Mouse (Mus musculus) hindbrain, embryonic 16.5 days (tissue): ENCODE results near the gene Ikzf3. TPM values are rescaled to one million over a fixed set of nuclear protein-coding genes. Genes with fewer than 3 reads are reported as not detected.

Experiments used
- ATAC-seq: fragments of 200-750 bp; cut with Nextera tagmentation; 2 replicates; pipeline ENCODE4 v1.8.0; 2017; ENCODE audit warnings: moderate TSS enrichment, moderate library complexity
- H3K27ac ChIP-seq: fragments of 300-500 bp; sonication (generic); 2 replicates; pipeline ENCODE4 v1.5.1; 2014; ENCODE audit warnings: low read depth, mild to moderate bottlenecking, control low read depth, low read length, moderate library complexity
- H3K27me3 ChIP-seq: fragments of 300-500 bp; sonication (generic); replicated peaks from 2 replicates; pipeline ENCODE4 v1.6.1; 2014; ENCODE audit warnings: low read length; ENCODE audit not compliant: control insufficient read depth, insufficient read depth
- H3K36me3 ChIP-seq: fragments of 300-500 bp; sonication (generic); 2 replicates; pipeline ENCODE4 v1.6.1; 2014; ENCODE audit warnings: mild to moderate bottlenecking, low read length, moderate library complexity, mixed read lengths; ENCODE audit not compliant: control insufficient read depth, insufficient read depth
- H3K4me1 ChIP-seq: fragments of 300-500 bp; sonication (generic); 2 replicates; pipeline ENCODE4 v1.6.1; 2014; ENCODE audit warnings: low read depth, low read length; ENCODE audit not compliant: control insufficient read depth, insufficient read depth
- H3K4me2 ChIP-seq: fragments of 300-500 bp; sonication (generic); 2 replicates; pipeline ENCODE4 v1.6.1; 2014; ENCODE audit warnings: mild to moderate bottlenecking, low read length, control low read depth, moderate library complexity
- H3K4me3 ChIP-seq: fragments of 300-500 bp; sonication (generic); 2 replicates; pipeline ENCODE4 v1.5.1; 2014; ENCODE audit warnings: mild to moderate bottlenecking, low read length, control low read depth, moderate library complexity
- H3K9ac ChIP-seq: fragments of 300-500 bp; sonication (generic); 2 replicates; pipeline ENCODE4 v1.6.1; 2014; ENCODE audit warnings: low read depth, mild to moderate bottlenecking, control low read depth, low read length, moderate library complexity
- H3K9me3 ChIP-seq: fragments of 300-500 bp; sonication (generic); 2 replicates; pipeline ENCODE4 v1.6.1; 2014; ENCODE audit warnings: mild to moderate bottlenecking, low read length, moderate library complexity; ENCODE audit not compliant: control insufficient read depth
- WGBS: fragments of 180-500 bp; shearing (Covaris S2); extraction: QIAGEN DNeasy Blood & Tissue Kit; methylation state at CpG from one replicate; pipeline ENCODE4 v1.1.7; 2014; 5-methylcytosine and 5-hydroxymethylcytosine counted together
- polyA plus RNA-seq: library from polyadenylated mRNA; unstranded; fragments of >200 nt; fragmentation: Nextera tagmentation; extraction: Ambion mirVana; gene quantifications from 2 replicates; pipeline ENCODE4 v1.2.1, GENCODE M21; 2015

Ikzf3 gene
- polyA plus RNA-seq, 1 experiment from 2014 or later = 0.45 TPM

- Histone ChIP-seq H3K4me3 (peak overlapping the region; percentile 90), H3K27me3 (no peaks in the 10 kb centered on the region), H3K9ac (peak overlapping the region; percentile 96), H3K36me3 (peaks cover 12% of the 10 kb centered on the region), H3K4me2 (peak overlapping the region; percentile 95), H3K27ac (peak overlapping the region; percentile 86), H3K4me1 (peaks cover 25% of the 10 kb centered on the region), H3K9me3 (no peaks in the 10 kb centered on the region)
- ATAC-seq = peak; percentile 50
- under 1% methylated on average over 22 of the region's 22 CpGs for WGBS
These were observed 40.5 kb upstream of the Ikzf3 start for GRCm38 (mm10) chr11:98586087-98586891.

DNA sequence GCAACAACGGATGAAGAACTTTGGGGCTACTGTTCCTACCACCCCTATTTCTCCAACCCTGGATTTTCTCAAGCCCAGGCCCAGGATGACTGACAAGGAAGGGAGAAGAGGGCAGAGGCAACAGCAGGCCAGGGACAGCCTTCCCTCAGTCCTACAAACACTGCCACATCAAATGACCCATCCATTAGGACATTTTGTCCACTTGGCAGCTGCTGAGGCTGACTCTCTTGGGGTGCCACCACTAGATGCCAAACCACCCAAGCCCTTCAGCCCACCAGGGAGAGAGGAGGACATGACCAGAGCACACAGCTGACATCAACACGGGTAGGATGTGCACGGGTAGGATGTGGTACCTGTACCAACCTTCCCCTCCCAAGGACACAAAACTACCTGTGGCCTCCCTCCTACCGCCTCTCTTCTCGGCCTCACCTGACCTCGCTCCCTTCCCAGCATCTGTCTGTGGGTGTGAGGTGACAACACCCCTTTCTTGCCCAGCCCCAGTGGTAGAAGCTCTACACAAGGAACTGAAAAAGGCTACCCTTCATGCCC, 38.9 kb upstream of the Ikzf3 start:
- Histone ChIP-seq H3K4me2 (no peak overlapping the region), H3K27ac (no peak overlapping the region), H3K36me3 (peaks cover 12% of the 10 kb centered on the region), H3K9me3 (no peaks in the 10 kb centered on the region), H3K27me3 (no peaks in the 10 kb centered on the region), H3K4me3 (no peak overlapping the region), H3K9ac (no peak overlapping the region), H3K4me1 (peaks cover 25% of the 10 kb centered on the region)
- ATAC-seq = no peak
- 90% methylated on average over 6 of the region's 6 CpGs for WGBS

- no peak for ATAC-seq
- no peaks in the 10 kb centered on the region for H3K27me3 ChIP-seq
- 67% methylated on average over 1 of the region's 1 CpGs for WGBS
- H3K4me2 ChIP-seq = no peak overlapping the region
- H3K4me3 ChIP-seq = no peak overlapping the region
- H3K9me3 ChIP-seq = no peaks in the 10 kb centered on the region
- H3K4me1 ChIP-seq = peaks cover 25% of the 10 kb centered on the region
- peaks cover 12% of the 10 kb centered on the region for H3K36me3 ChIP-seq
- no peak overlapping the region for H3K9ac ChIP-seq
- H3K27ac ChIP-seq = no peak overlapping the region
These were observed 38.3 kb upstream of the Ikzf3 start for GRCm38 (mm10) chr11:98584146-98584545.

- no peak for ATAC-seq
- H3K27ac ChIP-seq = no peak overlapping the region
- no peaks in the 10 kb centered on the region for H3K9me3 ChIP-seq
- H3K4me1 ChIP-seq = peaks cover 25% of the 10 kb centered on the region
- no peak overlapping the region for H3K4me2 ChIP-seq
- no peak overlapping the region for H3K9ac ChIP-seq
- 39% methylated on average over 3 of the region's 3 CpGs for WGBS
- no peaks in the 10 kb centered on the region for H3K27me3 ChIP-seq
- H3K36me3 ChIP-seq = peaks cover 12% of the 10 kb centered on the region
- no peak overlapping the region for H3K4me3 ChIP-seq
These were observed 37.7 kb upstream of the Ikzf3 start for GRCm38 (mm10) chr11:98583571-98583970.

DNA sequence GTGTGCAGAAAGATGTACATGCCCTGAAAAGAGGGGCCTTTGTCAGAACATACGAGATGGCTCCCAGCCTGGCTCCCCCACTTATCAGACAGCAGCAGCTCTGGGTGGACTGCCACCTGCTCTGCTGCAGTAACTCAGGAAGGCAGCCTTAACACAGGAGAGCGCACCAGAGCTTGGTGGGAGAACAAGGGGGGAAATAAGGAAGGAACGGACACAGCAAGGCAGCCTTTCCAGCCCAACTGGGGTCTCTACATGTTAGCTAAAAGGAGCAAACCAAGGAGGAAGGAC, 37.4 kb upstream of the Ikzf3 start:
- Histone ChIP-seq H3K4me1 (peaks cover 23% of the 10 kb centered on the region), H3K9me3 (no peaks in the 10 kb centered on the region), H3K27ac (no peak overlapping the region), H3K4me3 (no peak overlapping the region), H3K4me2 (no peak overlapping the region), H3K9ac (no peak overlapping the region), H3K36me3 (peaks cover 12% of the 10 kb centered on the region), H3K27me3 (no peaks in the 10 kb centered on the region)
- ATAC-seq = no peak
- 91% methylated on average over 3 of the region's 3 CpGs for WGBS

GRCm38 (mm10) chr11:98582551-98583264, 36.9 kb upstream of the Ikzf3 start:
- Histone ChIP-seq H3K27me3 (no peaks in the 10 kb centered on the region), H3K4me1 (peaks cover 22% of the 10 kb centered on the region), H3K27ac (no peak overlapping the region), H3K9me3 (no peaks in the 10 kb centered on the region), H3K36me3 (peaks cover 12% of the 10 kb centered on the region), H3K4me3 (no peak overlapping the region), H3K4me2 (no peak overlapping the region), H3K9ac (no peak overlapping the region)
- no peak for ATAC-seq
- 89% methylated on average over 12 of the region's 12 CpGs for WGBS

- Histone ChIP-seq H3K27me3 (no peaks in the 10 kb centered on the region), H3K9me3 (no peaks in the 10 kb centered on the region), H3K4me1 (peaks cover 19% of the 10 kb centered on the region), H3K4me2 (no peak overlapping the region), H3K27ac (no peak overlapping the region), H3K4me3 (no peak overlapping the region), H3K9ac (no peak overlapping the region), H3K36me3 (peaks cover 12% of the 10 kb centered on the region)
- 84% methylated on average over 8 of the region's 8 CpGs for WGBS
- ATAC-seq = no peak
These were observed 36.2 kb upstream of the Ikzf3 start for GRCm38 (mm10) chr11:98582030-98582388.

DNA sequence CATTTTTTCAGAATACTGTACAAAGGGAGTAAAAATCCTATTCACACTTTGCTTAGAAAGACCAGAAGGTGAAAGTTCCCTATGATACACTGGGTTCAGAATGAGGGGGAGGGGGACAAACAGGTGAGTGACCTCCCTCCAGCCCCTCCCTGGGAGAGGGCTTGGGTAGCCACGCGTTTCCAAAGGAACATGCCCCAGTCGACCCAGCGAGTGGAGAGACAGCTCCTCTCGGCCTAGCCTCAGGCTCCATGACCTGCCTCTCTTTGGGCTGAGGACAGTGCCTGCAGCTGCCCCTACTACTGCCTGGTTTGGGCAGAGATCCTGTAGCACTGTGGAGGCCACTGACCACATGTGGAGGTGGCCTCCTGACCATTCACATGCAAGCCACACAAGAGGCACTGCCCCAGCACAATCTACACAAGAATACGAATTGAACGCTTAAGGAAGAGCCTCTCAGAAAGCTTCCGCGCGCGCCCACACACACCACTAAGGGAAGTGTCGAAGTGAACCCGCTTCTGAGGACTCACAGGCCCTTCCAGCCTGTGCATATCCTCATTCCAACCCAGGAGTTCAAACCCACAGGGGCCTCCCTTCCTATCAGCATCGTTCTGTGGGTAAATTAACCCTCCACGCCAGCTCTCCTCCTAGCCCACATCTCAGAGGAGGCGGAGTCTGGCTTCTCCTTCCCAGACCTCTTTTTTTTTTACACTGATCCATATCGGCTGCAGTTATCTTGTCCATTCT, 35.6 kb upstream of the Ikzf3 start:
- Histone ChIP-seq H3K9me3 (no peaks in the 10 kb centered on the region), H3K4me1 (peaks cover 19% of the 10 kb centered on the region), H3K9ac (no peak overlapping the region), H3K36me3 (peaks cover 12% of the 10 kb centered on the region), H3K4me3 (no peak overlapping the region), H3K27me3 (no peaks in the 10 kb centered on the region), H3K4me2 (no peak overlapping the region), H3K27ac (no peak overlapping the region)
- 61% methylated on average over 16 of the region's 17 CpGs for WGBS
- ATAC-seq = no peak
